Mouse (Mus musculus) hindbrain, embryonic 10.5 days (tissue): ENCODE results near the gene Vmn1r179. TPM values are rescaled to one million over a fixed set of nuclear protein-coding genes. Genes with fewer than 3 reads are reported as not detected.
"Not testable (repeated sequence)": the region's sequence is repeated elsewhere in the genome, so short reads cannot be mapped to it uniquely, and the experiment has no call there.

ENCODE experiments used
- DNase-seq: peaks from one replicate; pipeline ENCODE4 v3.0.0-alpha.2; 2017; ENCODE audit warnings: low spot score
- H3K27ac ChIP-seq: fragments of 300-500 bp; sonication (generic); 2 replicates; pipeline ENCODE4 v1.5.1; 2016; ENCODE audit warnings: mild to moderate bottlenecking, moderate library complexity
- H3K27me3 ChIP-seq: fragments of 300-500 bp; sonication (generic); 2 replicates; pipeline ENCODE4 v1.6.1; 2016; ENCODE audit warnings: mild to moderate bottlenecking; ENCODE audit not compliant: poor library complexity, insufficient read depth, severe bottlenecking
- H3K36me3 ChIP-seq: fragments of 300-500 bp; sonication (generic); 2 replicates; pipeline ENCODE4 v1.6.1; 2016; ENCODE audit warnings: mild to moderate bottlenecking, moderate library complexity
- H3K4me1 ChIP-seq: fragments of 300-500 bp; sonication (generic); replicated peaks from 2 replicates; pipeline ENCODE4 v1.6.1; 2016; ENCODE audit warnings: mild to moderate bottlenecking
- H3K4me3 ChIP-seq: fragments of 300-500 bp; sonication (generic); 2 replicates; pipeline ENCODE4 v1.5.1; 2016; ENCODE audit warnings: mild to moderate bottlenecking, moderate library complexity
- H3K9me3 ChIP-seq: fragments of 300-500 bp; sonication (generic); 2 replicates; pipeline ENCODE4 v1.6.1; 2016; ENCODE audit warnings: mild to moderate bottlenecking, moderate library complexity
- WGBS: fragments of 180-500 bp; shearing (Covaris S2); methylation state at CpG from one replicate; pipeline ENCODE4 v1.1.7; 2016; 5-methylcytosine and 5-hydroxymethylcytosine counted together
- polyA plus RNA-seq: library from polyadenylated mRNA; unstranded; fragments of >200 nt; fragmentation: Nextera tagmentation; extraction: Ambion mirVana; gene quantifications from 2 replicates; pipeline ENCODE4 v1.2.1, GENCODE M21; 2016

Gene Vmn1r179
- not detected in 2 replicates for polyA plus RNA-seq

DNA sequence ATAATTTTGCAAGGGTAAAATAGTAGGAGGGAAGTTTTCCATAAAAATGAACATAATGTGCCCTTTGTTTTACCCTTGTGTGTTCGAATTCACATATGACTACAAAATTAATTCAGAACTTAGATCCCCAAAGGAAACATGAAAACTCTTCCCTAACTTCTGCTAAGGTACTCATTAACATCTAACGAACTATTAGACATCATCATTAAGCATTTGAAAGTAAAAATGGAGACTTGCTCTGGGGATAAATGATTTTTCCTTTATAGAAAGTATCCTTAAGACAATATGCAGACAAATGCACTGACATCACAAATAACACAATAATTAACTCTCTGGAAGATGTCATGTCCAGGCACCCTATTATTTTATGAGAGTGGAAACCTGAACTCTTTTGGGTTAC is at the start of gene Vmn1r179:
Gene Vmn1r179, plus strand, starts transcription at position 301 of the 400 bp plus-strand sequence.
- DNase-seq: no peak
- no peaks in the 10 kb centered on the region for H3K4me1 ChIP-seq
- H3K36me3 ChIP-seq: no peaks in the 10 kb centered on the region
- peaks cover 59% of the 10 kb centered on the region for H3K9me3 ChIP-seq
- no peak within 1 kb of the TSS for H3K27ac ChIP-seq
- H3K27me3 ChIP-seq: no peaks in the 10 kb centered on the region
- 62% methylated on average over 2 of the region's 2 CpGs for WGBS
- H3K4me3 ChIP-seq: no peak within 1 kb of the TSS

DNA sequence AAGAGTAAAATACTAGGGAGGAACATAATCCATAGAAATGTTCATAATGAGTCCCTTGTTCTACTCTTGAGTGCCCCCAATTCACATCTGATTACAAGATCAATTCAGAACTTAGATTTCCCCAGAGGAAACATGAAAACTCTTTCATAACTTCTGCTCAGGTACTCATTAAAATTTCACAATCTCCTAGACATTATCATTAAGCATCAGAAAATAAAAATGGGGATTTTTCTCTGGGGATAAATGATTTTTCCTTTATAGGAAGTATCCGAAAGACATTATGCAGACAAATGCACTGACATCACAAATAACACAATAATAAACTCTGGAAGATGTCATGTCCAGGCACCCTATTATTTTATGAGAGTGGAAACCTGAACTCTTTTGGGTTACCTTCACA is 35.1 kb upstream of the Vmn1r179 start, which contains the start of gene Vmn1r178:
Gene Vmn1r178, plus strand, starts transcription at position 301 of the 400 bp plus-strand sequence.
- Histone ChIP-seq H3K4me3 (no peak within 1 kb of the TSS), H3K27ac (no peak within 1 kb of the TSS), H3K4me1 (no peaks in the 10 kb centered on the region), H3K27me3 (no peaks in the 10 kb centered on the region), H3K9me3 (peaks cover 62% of the 10 kb centered on the region), H3K36me3 (no peaks in the 10 kb centered on the region)
- DNase-seq: no peak
- WGBS: 85% methylated on average over 1 of the region's 1 CpGs

DNA sequence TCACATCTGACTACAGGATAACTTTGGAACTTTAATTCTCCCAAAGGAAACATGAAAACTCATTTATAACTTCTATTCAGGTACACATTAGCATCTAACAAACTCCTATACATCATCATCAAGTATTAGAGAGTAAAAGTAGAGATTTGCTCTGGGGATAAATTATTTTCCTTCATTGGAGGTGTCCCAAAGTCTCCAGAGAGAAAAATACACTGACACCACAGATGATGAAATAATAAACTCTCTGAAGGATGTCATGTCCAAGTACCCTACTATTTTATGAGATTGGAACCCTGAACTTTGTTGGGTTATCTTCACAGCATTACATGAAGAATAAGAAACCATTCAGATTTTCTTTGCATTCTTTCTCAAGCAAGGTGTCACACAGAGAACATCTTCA is 23.6 kb downstream of the Vmn1r179 start, which contains the start of gene Vmn1r180:
Gene Vmn1r180, plus strand, starts transcription at position 301 of the 400 bp plus-strand sequence.
- Histone ChIP-seq H3K27me3 (no peaks in the 10 kb centered on the region), H3K36me3 (no peaks in the 10 kb centered on the region), H3K4me3 (no peak within 1 kb of the TSS), H3K9me3 (peaks cover 42% of the 10 kb centered on the region), H3K4me1 (no peaks in the 10 kb centered on the region), H3K27ac (no peak within 1 kb of the TSS)
- no peak for DNase-seq

DNA sequence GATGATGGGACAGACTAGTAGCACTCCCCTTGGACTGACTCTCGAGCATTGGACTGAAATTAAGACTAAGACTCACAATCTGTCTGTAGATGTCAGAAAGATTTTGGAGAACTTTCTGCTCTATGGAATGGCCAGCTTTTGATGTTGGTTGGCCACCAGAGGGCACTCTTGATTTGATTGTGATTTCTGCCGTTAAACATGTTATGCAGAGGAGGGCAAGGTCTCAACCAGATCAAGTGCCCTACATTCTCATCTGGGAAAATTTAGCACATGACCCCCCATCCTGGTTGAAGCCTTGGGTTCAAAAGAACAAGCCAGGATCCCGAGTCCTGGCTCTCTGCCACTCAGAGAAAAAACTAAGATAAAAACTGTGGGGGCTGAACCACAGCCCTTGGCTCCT is 41.3 kb downstream of the Vmn1r179 start:
- not testable (repeated sequence) for H3K27me3 ChIP-seq, DNase-seq, H3K27ac ChIP-seq, H3K4me3 ChIP-seq, H3K36me3 ChIP-seq, H3K4me1 ChIP-seq
- H3K9me3 ChIP-seq: peaks cover 87% of the 10 kb centered on the region
- WGBS: 68% methylated on average over 3 of the region's 3 CpGs

DNA sequence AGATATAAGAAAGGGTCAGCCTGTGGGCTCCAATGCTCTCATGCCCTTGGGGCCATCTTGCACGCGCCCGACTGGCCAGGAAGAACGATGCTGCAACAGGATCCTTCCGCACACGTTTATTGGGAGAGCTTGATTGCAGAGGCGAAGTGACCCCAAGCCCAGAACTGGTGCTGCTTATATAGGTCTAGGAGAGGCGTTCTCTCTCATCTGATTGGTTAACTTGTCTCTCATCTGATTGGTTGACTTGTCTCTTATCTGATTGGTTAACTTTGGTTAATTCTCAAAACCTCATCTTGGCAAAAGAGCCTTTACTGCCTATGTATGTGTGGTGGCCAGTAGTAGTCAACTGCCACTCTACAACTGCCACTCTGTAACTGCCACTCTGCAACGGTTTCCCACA is 47.5 kb downstream of the Vmn1r179 start, which contains the start of gene Vmn1r181:
Gene Vmn1r181, plus strand, starts transcription at position 301 of the 400 bp plus-strand sequence.
- not testable (repeated sequence) for H3K36me3 ChIP-seq, H3K4me1 ChIP-seq, DNase-seq, H3K4me3 ChIP-seq, H3K27ac ChIP-seq, H3K27me3 ChIP-seq
- WGBS: 83% methylated on average over 9 of the region's 9 CpGs
- peaks cover 78% of the 10 kb centered on the region for H3K9me3 ChIP-seq

Other genes with a start within 250 kb of the Vmn1r179 start
- gene Vmn1r173, start 226.3 kb upstream of the Vmn1r179 start, polyA plus RNA-seq: not detected in 2 replicates
- not detected in 2 replicates for gene Vmn1r174, start 174.7 kb upstream of the Vmn1r179 start, polyA plus RNA-seq
- not detected in 2 replicates for gene Vmn1r175, start 116.3 kb upstream of the Vmn1r179 start, polyA plus RNA-seq
- not detected in 2 replicates for gene Vmn1r176, start 89.6 kb upstream of the Vmn1r179 start, polyA plus RNA-seq
- gene Vmn1r177, start 60.5 kb upstream of the Vmn1r179 start, polyA plus RNA-seq: not detected in 2 replicates
- not detected in 2 replicates for gene Vmn1r178, start 35.0 kb upstream of the Vmn1r179 start, polyA plus RNA-seq
- not detected in 2 replicates for gene Vmn1r180, start 23.7 kb downstream of the Vmn1r179 start, polyA plus RNA-seq
- not detected in 2 replicates for gene Vmn1r181, start 47.6 kb downstream of the Vmn1r179 start, polyA plus RNA-seq
- not detected in 2 replicates for gene V1rd19, start 74.7 kb downstream of the Vmn1r179 start, polyA plus RNA-seq
- not detected in 2 replicates for gene Vmn1r183, start 126.3 kb downstream of the Vmn1r179 start, polyA plus RNA-seq
- 25.9 and 29.4 TPM in 2 replicates for gene Zfp180, start 154.9 kb downstream of the Vmn1r179 start, polyA plus RNA-seq
- 3.3 and 5.4 TPM in 2 replicates for gene Zfp112, start 185.3 kb downstream of the Vmn1r179 start, polyA plus RNA-seq
- 12.9 and 14.6 TPM in 2 replicates for gene Zfp235, start 207.2 kb downstream of the Vmn1r179 start, polyA plus RNA-seq
- gene Zfp114, start 248.1 kb downstream of the Vmn1r179 start, polyA plus RNA-seq: 3.9 and 5.1 TPM in 2 replicates